8 mouse cellular contexts compared by ENCODE assay signal in the genomic region with DNA sequence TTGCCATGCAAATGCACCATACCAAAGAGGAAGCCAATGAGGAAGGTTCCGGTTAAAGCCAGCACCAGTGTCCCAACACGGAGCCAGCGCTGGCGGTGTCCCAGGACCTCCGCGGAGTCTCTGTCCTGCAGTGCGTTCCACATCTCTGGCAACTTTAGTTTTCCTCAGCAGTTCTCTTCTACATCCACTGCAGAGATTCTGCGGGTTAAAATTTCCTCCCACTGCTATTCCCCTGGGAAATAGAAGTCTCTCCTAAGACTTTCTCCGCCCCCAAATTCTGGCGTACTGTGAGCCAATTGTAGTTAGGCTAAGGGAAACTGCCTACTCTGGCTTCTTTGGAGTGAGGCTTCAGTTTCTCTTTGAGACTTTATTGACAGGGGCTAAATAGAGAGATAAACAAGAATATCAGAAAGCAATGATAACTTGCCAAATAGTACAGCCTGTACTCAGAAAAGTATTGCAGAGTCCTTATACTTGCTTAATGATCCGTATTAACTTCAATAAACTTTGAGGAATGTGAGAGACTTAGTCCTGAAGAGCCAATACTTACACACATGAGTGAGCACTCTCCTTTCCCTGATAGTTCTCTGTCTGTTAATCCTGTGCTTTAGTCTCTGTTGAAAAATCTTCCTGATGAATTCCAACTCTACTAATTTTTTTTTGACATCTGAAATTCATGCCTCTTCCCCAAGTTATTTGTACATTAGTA. TPM values are rescaled to one million over a fixed set of nuclear protein-coding genes. Genes with fewer than 3 reads are reported as not detected.
DNase-seq lines count a peak whose midpoint lies in the region.

Gene Folh1, minus strand, starts transcription at position 327 of the 709 bp plus-strand sequence.

- peaks cover 14% of the 10 kb centered on the region for H3K4me1 ChIP-seq in midbrain, embryonic 10.5 days

- H3K4me3 ChIP-seq in midbrain, embryonic 10.5 days: peak within 1 kb of the TSS; percentile 49

- peak; percentile 5 for DNase-seq in gastrocnemius, postnatal 10 days
- no peak for DNase-seq in gastrocnemius, adult 18-20 months (ENCODE audit: low spot score)
- peak; percentile 9 for DNase-seq in cerebellum, adult 9-11 months
- DNase-seq in frontal cortex, postnatal 36 days (ENCODE audit: low spot score in 2 of 2): peak; percentile 15 to 18
- DNase-seq in kidney, postnatal 25 days: peak; percentile 66 to 76
- DNase-seq in midbrain, embryonic 10.5 days (ENCODE audit: low spot score): peak; percentile 28
- no peak for DNase-seq in thymus, postnatal 0 days (ENCODE audit: low spot score)
- no peak for DNase-seq in thymus, postnatal 4 days

- no peaks in the 10 kb centered on the region for H3K9me3 ChIP-seq in midbrain, embryonic 10.5 days (replicated peaks)

- WGBS in midbrain, embryonic 10.5 days: 6% methylated on average over 11 of the region's 11 CpGs

- H3K36me3 ChIP-seq in midbrain, embryonic 10.5 days: no peaks in the 10 kb centered on the region

- H3K27ac ChIP-seq in midbrain, embryonic 10.5 days (replicated peaks): peak within 1 kb of the TSS; percentile 38; the same call in 1 of the 2 replicates

- H3K27me3 ChIP-seq in midbrain, embryonic 10.5 days (ENCODE audit: low read depth, poor library complexity, severe bottlenecking): no peaks in the 10 kb centered on the region

RNA-seq across cellular contexts. Expression of gene Folh1, which starts in this region (rescaled TPM):
- total RNA-seq in gastrocnemius, postnatal 10 days (2021): under 1 TPM in 1 of 2 experiments, not detected in 1; 0.20 TPM
- total RNA-seq in gastrocnemius, adult 18-20 months (2021): under 1 TPM; 0.14 to 0.38 TPM
- polyA plus RNA-seq in midbrain, embryonic 10.5 days (2016; fragmentation: Nextera tagmentation; extraction: Ambion mirVana): 0.16 and 0.20 TPM in 2 replicates
- polyA plus RNA-seq in thymus, postnatal 0 days (2015; fragmentation: Nextera tagmentation; extraction: Ambion mirVana): 0.06 and 0.16 TPM in 2 replicates

Comparison
In these comparisons a context has a peak if more than half of its experiments do, and no peak if none do; other contexts are left out.
1. Peak in DNase-seq in gastrocnemius, postnatal 10 days; RNA of the gene not detected or under 1 TPM.
2. Peak in DNase-seq, H3K4me3 ChIP-seq and H3K27ac ChIP-seq in midbrain, embryonic 10.5 days; RNA of the gene not detected or under 1 TPM.
3. DNase-seq: peak in cerebellum, adult 9-11 months (single experiment), frontal cortex, postnatal 36 days (2 of 2) and kidney, postnatal 25 days (2 of 2); none in gastrocnemius, adult 18-20 months (single experiment), thymus, postnatal 0 days (single experiment) and thymus, postnatal 4 days (single experiment).